Mouse (Mus musculus): ENCODE results near the gene Dhx16. TPM values are rescaled to one million over a fixed set of nuclear protein-coding genes. Genes with fewer than 3 reads are reported as not detected.

Dhx16 gene
- polyA plus RNA-seq, 1 experiment from 2014 or later, result 22.0 TPM

- no peak for ATAC-seq (ENCODE audit: insufficient number of reproducible peaks, insufficient read depth, low FRiP score, low read depth)
- peaks cover 26% of the 10 kb centered on the region for H3K36me3 ChIP-seq (ENCODE audit: control insufficient read depth, insufficient read depth, low read length)
- peaks cover 21 to 52% of the 10 kb centered on the region in 2 experiments for H3K4me1 ChIP-seq (ENCODE audit: control insufficient read depth in 2 of 2, insufficient read depth in 2 of 2, low read length in 2 of 2)
- H3K9ac ChIP-seq (ENCODE audit: low read length), result peak overlapping the region; percentile 88
- H3K4me3 ChIP-seq (ENCODE audit: control insufficient read depth in 1 of 2, insufficient read depth in 1 of 2, low read depth in 1 of 2, low read length in 2 of 2), result peak overlapping the region; percentile 52 to 78
- H3K27ac ChIP-seq (replicated peaks in 1 of 2; ENCODE audit: control insufficient read depth in 1 of 2, insufficient read depth in 1 of 2, low read depth in 2 of 2, low read length in 2 of 2), result peak overlapping the region; percentile 65 to 94
- no peaks in the 10 kb centered on the region for H3K27me3 ChIP-seq (ENCODE audit: control insufficient read depth, insufficient read depth, low read length)
- H3K9me3 ChIP-seq (ENCODE audit: control insufficient read depth, low read length), result peaks cover 3% of the 10 kb centered on the region; the same call in 1 of the 2 replicates
- 18% methylated on average over 17 of the region's 17 CpGs for WGBS
- peak overlapping the region; percentile 92 for H3K4me2 ChIP-seq (ENCODE audit: low read length)
These were observed 11.3 kb upstream of the Dhx16 start for GRCm38 (mm10) chr17:35868165-35868820.

GRCm38 (mm10) chr17:35868961-35869345 is 10.7 kb upstream of the Dhx16 start:
- H3K27me3 ChIP-seq (ENCODE audit: control insufficient read depth, insufficient read depth, low read length), result no peaks in the 10 kb centered on the region
- H3K4me1 ChIP-seq (ENCODE audit: control insufficient read depth in 2 of 2, insufficient read depth in 2 of 2, low read length in 2 of 2), result peaks cover 21 to 57% of the 10 kb centered on the region in 2 experiments
- no peak for ATAC-seq (ENCODE audit: insufficient number of reproducible peaks, insufficient read depth, low FRiP score, low read depth)
- H3K9ac ChIP-seq (ENCODE audit: low read length), result peak overlapping the region; percentile 88
- peaks cover 3% of the 10 kb centered on the region; the same call in 1 of the 2 replicates for H3K9me3 ChIP-seq (ENCODE audit: control insufficient read depth, low read length)
- WGBS, result 1% methylated on average over 7 of the region's 7 CpGs
- H3K27ac ChIP-seq (replicated peaks in 1 of 2; ENCODE audit: control insufficient read depth in 1 of 2, insufficient read depth in 1 of 2, low read depth in 2 of 2, low read length in 2 of 2), result peak overlapping the region; percentile 78 to 94
- peak overlapping the region; percentile 92 for H3K4me2 ChIP-seq (ENCODE audit: low read length)
- H3K4me3 ChIP-seq (ENCODE audit: control insufficient read depth in 1 of 2, insufficient read depth in 1 of 2, low read depth in 1 of 2, low read length in 2 of 2), result peak overlapping the region; percentile 52 to 78
- peaks cover 32% of the 10 kb centered on the region for H3K36me3 ChIP-seq (ENCODE audit: control insufficient read depth, insufficient read depth, low read length)

- Histone ChIP-seq H3K4me3 (ENCODE audit: control insufficient read depth in 1 of 2, insufficient read depth in 1 of 2, low read depth in 1 of 2, low read length in 2 of 2) (peak overlapping the region; percentile 52 to 78), H3K36me3 (ENCODE audit: control insufficient read depth, insufficient read depth, low read length) (peaks cover 37% of the 10 kb centered on the region), H3K4me2 (ENCODE audit: low read length) (peak overlapping the region; percentile 92), H3K9ac (ENCODE audit: low read length) (peak overlapping the region; percentile 88), H3K9me3 (ENCODE audit: control insufficient read depth, low read length) (peaks cover 3% of the 10 kb centered on the region; the same call in 1 of the 2 replicates), H3K27ac (replicated peaks in 1 of 2; ENCODE audit: control insufficient read depth in 1 of 2, insufficient read depth in 1 of 2, low read depth in 2 of 2, low read length in 2 of 2) (peak overlapping the region; percentile 87 to 94), H3K4me1 (ENCODE audit: control insufficient read depth in 2 of 2, insufficient read depth in 2 of 2, low read length in 2 of 2) (peaks cover 21 to 55% of the 10 kb centered on the region in 2 experiments), H3K27me3 (ENCODE audit: control insufficient read depth, insufficient read depth, low read length) (no peaks in the 10 kb centered on the region)
- peak; percentile 24; the same call in 1 of the 2 replicates for ATAC-seq (ENCODE audit: insufficient number of reproducible peaks, insufficient read depth, low FRiP score, low read depth)
- 4% methylated on average over 7 of the region's 7 CpGs for WGBS
These were observed 10.1 kb upstream of the Dhx16 start for GRCm38 (mm10) chr17:35869346-35870067.

- Histone ChIP-seq H3K36me3 (ENCODE audit: control insufficient read depth, insufficient read depth, low read length) (peaks cover 46% of the 10 kb centered on the region), H3K4me2 (ENCODE audit: low read length) (peak overlapping the region; percentile 92), H3K27me3 (ENCODE audit: control insufficient read depth, insufficient read depth, low read length) (no peaks in the 10 kb centered on the region), H3K4me1 (ENCODE audit: control insufficient read depth in 2 of 2, insufficient read depth in 2 of 2, low read length in 2 of 2) (peaks cover 15 to 49% of the 10 kb centered on the region in 2 experiments), H3K9ac (ENCODE audit: low read length) (peak overlapping the region; percentile 88), H3K9me3 (ENCODE audit: control insufficient read depth, low read length) (peaks cover 3% of the 10 kb centered on the region; the same call in 1 of the 2 replicates), H3K4me3 (ENCODE audit: control insufficient read depth in 1 of 2, insufficient read depth in 1 of 2, low read depth in 1 of 2, low read length in 2 of 2) (peak overlapping the region; percentile 52 to 78), H3K27ac (replicated peaks in 1 of 2; ENCODE audit: control insufficient read depth in 1 of 2, insufficient read depth in 1 of 2, low read depth in 2 of 2, low read length in 2 of 2) (peak overlapping the region; percentile 88 to 94)
- peak; percentile 15; the same call in 1 of the 2 replicates for ATAC-seq (ENCODE audit: insufficient number of reproducible peaks, insufficient read depth, low FRiP score, low read depth)
- WGBS, result 35% methylated on average over 9 of the region's 9 CpGs
These were observed 9.3 kb upstream of the Dhx16 start for GRCm38 (mm10) chr17:35870151-35870883.

- Histone ChIP-seq H3K4me3 (ENCODE audit: control insufficient read depth in 1 of 2, insufficient read depth in 1 of 2, low read depth in 1 of 2, low read length in 2 of 2) (peak overlapping the region; percentile 52 to 78), H3K9me3 (ENCODE audit: control insufficient read depth, low read length) (peaks cover 3% of the 10 kb centered on the region; the same call in 1 of the 2 replicates), H3K27ac (replicated peaks in 1 of 2; ENCODE audit: control insufficient read depth in 1 of 2, insufficient read depth in 1 of 2, low read depth in 2 of 2, low read length in 2 of 2) (peak overlapping the region; percentile 88 to 94), H3K27me3 (ENCODE audit: control insufficient read depth, insufficient read depth, low read length) (no peaks in the 10 kb centered on the region), H3K36me3 (ENCODE audit: control insufficient read depth, insufficient read depth, low read length) (peaks cover 51% of the 10 kb centered on the region), H3K4me1 (ENCODE audit: control insufficient read depth in 2 of 2, insufficient read depth in 2 of 2, low read length in 2 of 2) (peaks cover 15 to 49% of the 10 kb centered on the region in 2 experiments), H3K9ac (ENCODE audit: low read length) (peak overlapping the region; percentile 88), H3K4me2 (ENCODE audit: low read length) (peak overlapping the region; percentile 92)
- ATAC-seq (ENCODE audit: insufficient number of reproducible peaks, insufficient read depth, low FRiP score, low read depth), result no peak
- WGBS, result 45% methylated on average over 8 of the region's 8 CpGs
These were observed 8.5 kb upstream of the Dhx16 start for GRCm38 (mm10) chr17:35870884-35871696.

GRCm38 (mm10) chr17:35873774-35874519 is 5.7 kb upstream of the Dhx16 start:
- H3K27ac ChIP-seq (replicated peaks in 1 of 2; ENCODE audit: control insufficient read depth in 1 of 2, insufficient read depth in 1 of 2, low read depth in 2 of 2, low read length in 2 of 2), result no peak overlapping the region; a peak in 1 of 4 replicates
- peak overlapping the region; percentile 50; the same call in 1 of the 2 replicates for H3K9ac ChIP-seq (ENCODE audit: low read length)

More at GRCm38 (mm10) chr17:35873774-35874519, 5.7 kb upstream of the Dhx16 start:
- H3K36me3 ChIP-seq (ENCODE audit: control insufficient read depth, insufficient read depth, low read length), result peaks cover 55% of the 10 kb centered on the region
- peak overlapping the region; percentile 40 for H3K4me2 ChIP-seq (ENCODE audit: low read length)
- peaks cover 8 to 34% of the 10 kb centered on the region in 2 experiments for H3K4me1 ChIP-seq (ENCODE audit: control insufficient read depth in 2 of 2, insufficient read depth in 2 of 2, low read length in 2 of 2)
- 25% methylated on average over 21 of the region's 21 CpGs for WGBS
- no peak for ATAC-seq (ENCODE audit: insufficient number of reproducible peaks, insufficient read depth, low FRiP score, low read depth)
- H3K27me3 ChIP-seq (ENCODE audit: control insufficient read depth, insufficient read depth, low read length), result no peaks in the 10 kb centered on the region
- peaks cover 3% of the 10 kb centered on the region; the same call in 1 of the 2 replicates for H3K9me3 ChIP-seq (ENCODE audit: control insufficient read depth, low read length)
- no peak overlapping the region for H3K4me3 ChIP-seq (ENCODE audit: control insufficient read depth in 1 of 2, insufficient read depth in 1 of 2, low read depth in 1 of 2, low read length in 2 of 2)
